Mouse (Mus musculus): ENCODE data around the gene Large1.
"Not testable (repeated sequence)": the region's sequence is repeated elsewhere in the genome, so short reads cannot be mapped to it uniquely, and the experiment has no call there.

The Large1 gene

GRCm38 (mm10) chr8:73293655-73294054 is 59.7 kb downstream of the Large1 start:
- DNase-seq, result no peak

- DNase-seq, result no peak
Observed at GRCm38 (mm10) chr8:73291630-73292029, 61.7 kb downstream of the Large1 start.

GRCm38 (mm10) chr8:73290636-73291035 is 62.7 kb downstream of the Large1 start:
- no peak for DNase-seq

- no peak for DNase-seq
Observed at GRCm38 (mm10) chr8:73289831-73290230, 63.5 kb downstream of the Large1 start.

- peak; percentile 26 for DNase-seq
Observed at GRCm38 (mm10) chr8:73281996-73282395, 71.3 kb downstream of the Large1 start.

GRCm38 (mm10) chr8:73276015-73276414 is 77.3 kb downstream of the Large1 start:
- DNase-seq, result no peak

GRCm38 (mm10) chr8:73275445-73275844 is 77.9 kb downstream of the Large1 start:
- not testable (repeated sequence) for DNase-seq

GRCm38 (mm10) chr8:73273150-73273549 is 80.2 kb downstream of the Large1 start:
- DNase-seq, result no peak

- DNase-seq, result no peak
Observed at GRCm38 (mm10) chr8:73270991-73271390, 82.3 kb downstream of the Large1 start.

GRCm38 (mm10) chr8:73257981-73258380 is 95.4 kb downstream of the Large1 start:
- peak; percentile 36 for DNase-seq

- DNase-seq, result no peak
Observed at GRCm38 (mm10) chr8:73244186-73244585, 109.2 kb downstream of the Large1 start.

GRCm38 (mm10) chr8:73242066-73242465 is 111.3 kb downstream of the Large1 start:
- no peak for DNase-seq

- DNase-seq, result no peak
Observed at GRCm38 (mm10) chr8:73234209-73234608, 119.1 kb downstream of the Large1 start.

GRCm38 (mm10) chr8:73233358-73234041 is 119.8 kb downstream of the Large1 start:
- peak; percentile 31 for DNase-seq

GRCm38 (mm10) chr8:73226841-73227240 is 126.5 kb downstream of the Large1 start:
- DNase-seq, result no peak

- DNase-seq, result no peak
Observed at GRCm38 (mm10) chr8:73225654-73226053, 127.7 kb downstream of the Large1 start.

GRCm38 (mm10) chr8:73219178-73219811 is 134.0 kb downstream of the Large1 start:
- DNase-seq, result no peak

GRCm38 (mm10) chr8:73206831-73207230 is 146.5 kb downstream of the Large1 start:
- no peak for DNase-seq

- no peak for DNase-seq
Observed at GRCm38 (mm10) chr8:73201854-73202253, 151.5 kb downstream of the Large1 start.

- no peak for DNase-seq
Observed at GRCm38 (mm10) chr8:73197714-73198113, 155.6 kb downstream of the Large1 start.

GRCm38 (mm10) chr8:73188684-73189083 is 164.7 kb downstream of the Large1 start:
- no peak for DNase-seq

GRCm38 (mm10) chr8:73187381-73187780 is 166.0 kb downstream of the Large1 start:
- DNase-seq, result no peak

GRCm38 (mm10) chr8:73178434-73178833 is 174.9 kb downstream of the Large1 start:
- no peak for DNase-seq

GRCm38 (mm10) chr8:73172661-73173060 is 180.7 kb downstream of the Large1 start:
- no peak for DNase-seq

- no peak for DNase-seq
Observed at GRCm38 (mm10) chr8:73161994-73162393, 191.3 kb downstream of the Large1 start.
